In genomic region chr1:51614700-51615099, GRCm38 (mm10) we compare ENCODE assay signal across 17 mouse cellular contexts.
"Had no signal": no experiment of that assay in that cellular context is flagged by ENCODE, and none has a peak within 500 bp of the region (broad histone marks: within the 10 kb centered on the region; RNA-seq: fewer than 3 reads in every experiment).

No protein-coding gene starts in this region.

- H3K4me1 ChIP-seq: liver, embryonic 13.5 days; megakaryocyte, embryonic 14.5 days had no signal

- H3K27me3 ChIP-seq: liver, embryonic 13.5 days; neural tube, embryonic 13.5 days had no signal

- H3K4me2 ChIP-seq: liver, embryonic 13.5 days; midbrain, embryonic 11.5 days; neural tube, embryonic 13.5 days had no signal

- H3K9ac ChIP-seq: liver, embryonic 13.5 days; neural tube, embryonic 13.5 days had no signal

- H3K36me3 ChIP-seq: liver, embryonic 13.5 days; neural tube, embryonic 13.5 days had no signal

- H3K4me3 ChIP-seq: layer of hippocampus, adult 2 months; liver, embryonic 13.5 days; megakaryocyte, embryonic 14.5 days; myocyte; neural tube, embryonic 13.5 days had no signal

- H3K9me3 ChIP-seq: liver, embryonic 13.5 days; megakaryocyte, embryonic 14.5 days; neural tube, embryonic 13.5 days had no signal

- H3K27ac ChIP-seq: kidney, postnatal 0 days; layer of hippocampus, adult 2 months; liver, embryonic 13.5 days; neural tube, embryonic 13.5 days; stomach, postnatal 0 days had no signal

- DNase-seq: kidney, adult 18-20 months; kidney, postnatal 25 days; layer of hippocampus, adult 9-11 months; liver, embryonic 13.5 days; lung, adult 2 months; lung, postnatal 14 days; lung, postnatal 4 days; midbrain, embryonic 14.5 days; thymus, adult 2 months; thymus, postnatal 25 days had no signal
